Mouse (Mus musculus): Measurements from ENCODE around the gene Nr6a1. TPM values are rescaled to one million over a fixed set of nuclear protein-coding genes. Genes with fewer than 3 reads are reported as not detected.

Nr6a1 gene
- polyA plus RNA-seq, 1 experiment from 2014 or later: 6.6 TPM

- Histone ChIP-seq H3K4me1 (replicated peaks; ENCODE audit: control insufficient read depth, insufficient read depth, low read length) (no peaks in the 10 kb centered on the region), H3K9me3 (ENCODE audit: control insufficient read depth, low read length) (no peaks in the 10 kb centered on the region), H3K36me3 (ENCODE audit: control insufficient read depth, insufficient read depth, low read length) (no peaks in the 10 kb centered on the region), H3K4me3 (ENCODE audit: low read depth, low read length) (no peak overlapping the region), H3K27me3 (ENCODE audit: control insufficient read depth, insufficient read depth, low read length) (no peaks in the 10 kb centered on the region), H3K9ac (ENCODE audit: low read depth, low read length) (no peak overlapping the region), H3K4me2 (replicated peaks; ENCODE audit: low read depth, low read length) (no peak overlapping the region), H3K27ac (ENCODE audit: low read depth, low read length) (no peak overlapping the region)
- 18% methylated on average over 4 of the region's 4 CpGs for WGBS
- no peak for DNase-seq (ENCODE audit: low spot score)
- ATAC-seq (ENCODE audit: low FRiP score): no peak
Observed at GRCm38 (mm10) chr2:38916947-38917691, 10.4 kb downstream of the Nr6a1 start.

GRCm38 (mm10) chr2:38914965-38915364 is 12.5 kb downstream of the Nr6a1 start:
- ATAC-seq (ENCODE audit: low FRiP score): peak; percentile 85
- H3K27me3 ChIP-seq (ENCODE audit: control insufficient read depth, insufficient read depth, low read length): no peaks in the 10 kb centered on the region
- no peak overlapping the region for H3K4me3 ChIP-seq (ENCODE audit: low read depth, low read length)
- under 1% methylated on average over 4 of the region's 4 CpGs for WGBS
- H3K4me1 ChIP-seq (replicated peaks; ENCODE audit: control insufficient read depth, insufficient read depth, low read length): no peaks in the 10 kb centered on the region
- no peak overlapping the region for H3K4me2 ChIP-seq (replicated peaks; ENCODE audit: low read depth, low read length)
- H3K27ac ChIP-seq (ENCODE audit: low read depth, low read length): no peak overlapping the region
- DNase-seq (ENCODE audit: low spot score): peak; percentile 66
- no peaks in the 10 kb centered on the region for H3K36me3 ChIP-seq (ENCODE audit: control insufficient read depth, insufficient read depth, low read length)
- no peak overlapping the region for H3K9ac ChIP-seq (ENCODE audit: low read depth, low read length)
- H3K9me3 ChIP-seq (ENCODE audit: control insufficient read depth, low read length): no peaks in the 10 kb centered on the region

GRCm38 (mm10) chr2:38914517-38914916 is 13.0 kb downstream of the Nr6a1 start:
- no peak overlapping the region for H3K27ac ChIP-seq (ENCODE audit: low read depth, low read length)
- H3K4me2 ChIP-seq (replicated peaks; ENCODE audit: low read depth, low read length): no peak overlapping the region
- 27% methylated on average over 1 of the region's 1 CpGs for WGBS
- H3K4me1 ChIP-seq (replicated peaks; ENCODE audit: control insufficient read depth, insufficient read depth, low read length): no peaks in the 10 kb centered on the region
- ATAC-seq (ENCODE audit: low FRiP score) (0 out of 2 replicates have a peak, but pooled peaks have one; percentile 45), DNase-seq (ENCODE audit: low spot score) (no peak)
- no peak overlapping the region for H3K9ac ChIP-seq (ENCODE audit: low read depth, low read length)
- no peak overlapping the region for H3K4me3 ChIP-seq (ENCODE audit: low read depth, low read length)
- no peaks in the 10 kb centered on the region for H3K27me3 ChIP-seq (ENCODE audit: control insufficient read depth, insufficient read depth, low read length)
- H3K9me3 ChIP-seq (ENCODE audit: control insufficient read depth, low read length): no peaks in the 10 kb centered on the region
- no peaks in the 10 kb centered on the region for H3K36me3 ChIP-seq (ENCODE audit: control insufficient read depth, insufficient read depth, low read length)

DNA sequence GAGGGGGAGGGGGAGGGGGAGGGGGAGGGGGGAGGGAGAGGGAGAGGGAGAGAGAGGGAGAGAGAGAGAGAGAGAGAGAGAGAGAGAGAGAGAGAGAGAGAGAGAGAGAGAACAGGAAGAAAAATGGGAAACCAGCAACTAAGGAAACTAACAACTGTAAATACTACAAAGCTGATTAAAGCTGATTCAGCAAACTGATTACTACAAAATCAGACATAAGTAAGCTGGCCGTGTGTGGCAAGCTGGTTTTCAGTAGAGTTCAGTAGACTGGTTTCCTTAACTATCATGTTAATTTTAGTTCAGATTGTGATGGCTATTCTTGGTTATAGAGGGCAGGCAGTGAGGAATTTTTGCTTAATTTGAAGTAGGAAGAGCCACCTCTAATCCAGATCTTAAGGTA is 18.9 kb downstream of the Nr6a1 start:
- Histone ChIP-seq H3K9ac (ENCODE audit: low read depth, low read length) (no peak overlapping the region), H3K27me3 (ENCODE audit: control insufficient read depth, insufficient read depth, low read length) (no peaks in the 10 kb centered on the region), H3K4me1 (replicated peaks; ENCODE audit: control insufficient read depth, insufficient read depth, low read length) (no peaks in the 10 kb centered on the region), H3K4me3 (ENCODE audit: low read depth, low read length) (no peak overlapping the region), H3K4me2 (replicated peaks; ENCODE audit: low read depth, low read length) (no peak overlapping the region), H3K9me3 (ENCODE audit: control insufficient read depth, low read length) (no peaks in the 10 kb centered on the region), H3K36me3 (ENCODE audit: control insufficient read depth, insufficient read depth, low read length) (no peaks in the 10 kb centered on the region), H3K27ac (ENCODE audit: low read depth, low read length) (no peak overlapping the region)
- no peak for DNase-seq (ENCODE audit: low spot score)
- 69% methylated on average over 1 of the region's 1 CpGs for WGBS
- ATAC-seq (ENCODE audit: low FRiP score): no peak

DNA sequence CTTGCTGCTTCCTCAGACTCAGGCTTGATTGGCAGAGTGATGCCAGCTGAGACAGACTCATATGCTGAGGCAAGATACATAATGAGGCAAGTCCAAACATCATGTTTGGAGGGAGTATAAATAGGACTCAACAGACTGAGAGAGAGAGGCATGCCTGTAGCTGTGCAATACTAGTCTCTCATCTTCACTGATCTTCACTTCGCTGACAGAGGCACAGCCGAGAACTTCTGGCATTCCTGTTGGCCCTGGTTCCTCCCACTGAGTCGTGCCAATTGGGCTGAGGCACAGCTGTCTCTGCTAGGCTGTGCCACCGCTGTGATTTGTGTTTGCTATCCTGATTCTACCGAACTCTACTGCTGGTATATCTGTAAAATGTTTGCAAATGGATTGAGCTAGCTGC is 21.4 kb downstream of the Nr6a1 start:
- Histone ChIP-seq H3K9ac (ENCODE audit: low read depth, low read length) (no peak overlapping the region), H3K4me3 (ENCODE audit: low read depth, low read length) (no peak overlapping the region), H3K36me3 (ENCODE audit: control insufficient read depth, insufficient read depth, low read length) (no peaks in the 10 kb centered on the region), H3K9me3 (ENCODE audit: control insufficient read depth, low read length) (no peaks in the 10 kb centered on the region), H3K4me1 (replicated peaks; ENCODE audit: control insufficient read depth, insufficient read depth, low read length) (no peaks in the 10 kb centered on the region), H3K4me2 (replicated peaks; ENCODE audit: low read depth, low read length) (no peak overlapping the region), H3K27me3 (ENCODE audit: control insufficient read depth, insufficient read depth, low read length) (no peaks in the 10 kb centered on the region), H3K27ac (ENCODE audit: low read depth, low read length) (no peak overlapping the region)
- no peak for ATAC-seq (ENCODE audit: low FRiP score)
- no peak for DNase-seq (ENCODE audit: low spot score)
- 80% methylated on average over 5 of the region's 5 CpGs for WGBS

GRCm38 (mm10) chr2:38904290-38904689 is 23.2 kb downstream of the Nr6a1 start:
- ATAC-seq (ENCODE audit: low FRiP score) (no peak), DNase-seq (ENCODE audit: low spot score) (no peak)
- Histone ChIP-seq H3K4me1 (replicated peaks; ENCODE audit: control insufficient read depth, insufficient read depth, low read length) (no peaks in the 10 kb centered on the region), H3K4me2 (replicated peaks; ENCODE audit: low read depth, low read length) (no peak overlapping the region), H3K9me3 (ENCODE audit: control insufficient read depth, low read length) (no peaks in the 10 kb centered on the region), H3K27ac (ENCODE audit: low read depth, low read length) (no peak overlapping the region), H3K27me3 (ENCODE audit: control insufficient read depth, insufficient read depth, low read length) (no peaks in the 10 kb centered on the region), H3K36me3 (ENCODE audit: control insufficient read depth, insufficient read depth, low read length) (no peaks in the 10 kb centered on the region), H3K4me3 (ENCODE audit: low read depth, low read length) (no peak overlapping the region), H3K9ac (ENCODE audit: low read depth, low read length) (no peak overlapping the region)
- 97% methylated on average over 1 of the region's 1 CpGs for WGBS

- Histone ChIP-seq H3K9me3 (ENCODE audit: control insufficient read depth, low read length) (no peaks in the 10 kb centered on the region), H3K4me2 (replicated peaks; ENCODE audit: low read depth, low read length) (no peak overlapping the region), H3K9ac (ENCODE audit: low read depth, low read length) (no peak overlapping the region), H3K4me3 (ENCODE audit: low read depth, low read length) (no peak overlapping the region), H3K27ac (ENCODE audit: low read depth, low read length) (no peak overlapping the region), H3K4me1 (replicated peaks; ENCODE audit: control insufficient read depth, insufficient read depth, low read length) (no peaks in the 10 kb centered on the region), H3K27me3 (ENCODE audit: control insufficient read depth, insufficient read depth, low read length) (no peaks in the 10 kb centered on the region), H3K36me3 (ENCODE audit: control insufficient read depth, insufficient read depth, low read length) (no peaks in the 10 kb centered on the region)
- no peak for ATAC-seq (ENCODE audit: low FRiP score)
- DNase-seq (ENCODE audit: low spot score): no peak
Observed at GRCm38 (mm10) chr2:38902866-38903265, 24.6 kb downstream of the Nr6a1 start.

DNA sequence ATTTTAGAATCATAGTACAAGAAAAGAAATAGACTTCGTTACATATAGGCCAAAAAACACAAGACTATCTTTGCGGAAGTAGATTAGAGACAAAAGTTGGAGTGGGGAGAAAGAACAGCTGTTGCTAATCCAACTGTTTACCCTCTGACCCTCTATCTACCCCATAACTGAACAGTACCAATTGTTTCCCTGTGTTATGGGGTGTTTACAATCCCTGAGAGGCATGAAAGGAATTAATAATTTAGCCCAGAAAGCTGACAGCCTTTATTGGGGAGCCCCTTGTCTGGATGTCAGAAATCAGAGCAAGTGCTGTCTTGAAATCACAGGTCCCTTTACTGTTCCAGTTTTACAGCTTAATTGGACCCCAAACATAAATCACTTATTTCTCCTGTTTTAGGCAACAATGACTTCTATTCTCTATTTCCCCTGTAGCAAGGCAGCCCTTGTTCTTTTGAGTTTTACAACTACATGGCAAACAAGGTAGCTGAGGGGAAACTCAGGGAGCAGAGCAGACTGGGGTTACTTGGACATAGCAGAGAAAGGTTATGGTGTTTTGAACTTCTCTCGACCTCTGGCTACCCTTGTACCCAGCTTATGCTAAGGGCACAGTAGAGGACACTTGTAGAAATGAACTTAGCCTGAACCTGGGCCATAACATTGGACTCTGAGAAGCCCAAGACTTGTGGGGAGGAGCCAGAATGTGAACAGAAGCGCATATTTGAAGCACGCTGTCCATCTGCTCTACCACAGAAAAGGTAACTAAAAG is 46.4 kb downstream of the Nr6a1 start:
- H3K4me3 ChIP-seq (ENCODE audit: low read depth, low read length): no peak overlapping the region
- no peaks in the 10 kb centered on the region for H3K27me3 ChIP-seq (ENCODE audit: control insufficient read depth, insufficient read depth, low read length)
- no peaks in the 10 kb centered on the region for H3K9me3 ChIP-seq (ENCODE audit: control insufficient read depth, low read length)
- H3K9ac ChIP-seq (ENCODE audit: low read depth, low read length): no peak overlapping the region
- no peaks in the 10 kb centered on the region for H3K4me1 ChIP-seq (replicated peaks; ENCODE audit: control insufficient read depth, insufficient read depth, low read length)
- no peak overlapping the region for H3K27ac ChIP-seq (ENCODE audit: low read depth, low read length)
- 93% methylated on average over 5 of the region's 5 CpGs for WGBS
- H3K36me3 ChIP-seq (ENCODE audit: control insufficient read depth, insufficient read depth, low read length): no peaks in the 10 kb centered on the region
- no peak overlapping the region for H3K4me2 ChIP-seq (replicated peaks; ENCODE audit: low read depth, low read length)
- DNase-seq (ENCODE audit: low spot score) (no peak), ATAC-seq (ENCODE audit: low FRiP score) (no peak)

Measured in hindbrain, embryonic 11.5 days (tissue).